Mouse (Mus musculus): ENCODE measurements around the gene Nom1.

DNA sequence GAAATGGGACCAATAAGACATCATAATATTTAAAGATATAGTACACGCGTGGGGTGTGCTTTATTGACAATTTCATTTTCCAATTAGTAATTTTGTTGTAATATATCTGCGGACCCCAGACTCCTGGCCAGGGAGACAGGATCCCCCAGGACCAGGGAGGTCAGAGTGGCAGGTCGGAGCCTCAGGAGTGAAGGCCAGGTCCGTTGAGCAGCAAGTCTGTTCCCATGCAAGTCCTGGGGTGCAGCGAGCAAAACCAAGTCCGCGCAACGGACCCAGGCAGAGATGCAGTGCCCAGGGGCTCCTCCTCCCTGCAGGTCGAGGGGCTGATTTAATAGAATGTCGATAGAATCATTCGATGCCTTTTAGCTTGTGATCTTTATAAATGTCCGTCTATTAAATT is 52.9 kb downstream of the Nom1 start:
- TF ChIP-seq CTCF (IDR thresholded peaks at IDR 0.05 in 2 of 3, conservative IDR thresholded peaks at IDR 0.05 in 1 of 3; ENCODE audit: control insufficient read depth in 1 of 3, insufficient read depth in 1 of 3, low read depth in 2 of 3, low read length in 3 of 3, poor library complexity in 1 of 3, severe bottlenecking in 1 of 3) = no peak
- TF ChIP-seq MEF2A (IDR thresholded peaks at IDR 0.05; ENCODE audit: extremely low read depth, insufficient replicate concordance, low read depth, low read length, poor library complexity, severe bottlenecking) = no peak
- TF ChIP-seq JUND (IDR thresholded peaks at IDR 0.05; ENCODE audit: low read depth, low read length) = no peak
- no peak for TF ChIP-seq CHD2 (IDR thresholded peaks at IDR 0.05; ENCODE audit: low read length)
- TF ChIP-seq POLR2A (IDR thresholded peaks at IDR 0.05; ENCODE audit: control insufficient read depth in 1 of 2, insufficient read depth in 1 of 2, low read depth in 1 of 2, low read length in 2 of 2, poor library complexity in 1 of 2) = no peak
- no peak for TF ChIP-seq MAZ (IDR thresholded peaks at IDR 0.05; ENCODE audit: low read depth, low read length)
